Mouse (Mus musculus) embryonic fibroblast, embryonic 13.5 days (primary cell): ENCODE data around the gene Cdc14b. TPM values are rescaled to one million over a fixed set of nuclear protein-coding genes. Genes with fewer than 3 reads are reported as not detected.

Source experiments
- H3K27ac ChIP-seq: 2 replicates; pipeline ENCODE4 v1.5.1; 2012; ENCODE audit warnings: low read length, control low read depth, inconsistent platforms; ENCODE audit not compliant: insufficient read depth
- H3K4me1 ChIP-seq: 2 replicates; pipeline ENCODE4 v1.6.1; 2011; ENCODE audit warnings: low read length; ENCODE audit not compliant: control insufficient read depth, insufficient read depth
- H3K4me3 ChIP-seq: 2 replicates; pipeline ENCODE4 v1.5.1; 2011; ENCODE audit warnings: mild to moderate bottlenecking, control low read depth, low read length; ENCODE audit not compliant: insufficient read depth
- CTCF ChIP-seq: IDR thresholded peaks from 2 replicates; pipeline ENCODE4 v1.5.1; 2011; ENCODE audit warnings: mild to moderate bottlenecking, control low read depth, low read length, moderate library complexity, borderline replicate concordance; ENCODE audit not compliant: insufficient read depth
- POLR2A ChIP-seq: IDR thresholded peaks from 2 replicates; pipeline ENCODE4 v1.6.1; 2011; ENCODE audit warnings: low read depth, mild to moderate bottlenecking, control low read depth, low read length, moderate library complexity
- polyA plus RNA-seq: library from polyadenylated mRNA; stranded (reverse); fragments of >200 nt; gene quantifications from 2 replicates; pipeline ENCODE4 v1.2.4, GENCODE M21; 2011; ENCODE audit warnings: low read depth; ENCODE audit not compliant: missing spikeins, insufficient read length

The Cdc14b gene
- polyA plus RNA-seq, 1 experiment, result 18.5 TPM

DNA sequence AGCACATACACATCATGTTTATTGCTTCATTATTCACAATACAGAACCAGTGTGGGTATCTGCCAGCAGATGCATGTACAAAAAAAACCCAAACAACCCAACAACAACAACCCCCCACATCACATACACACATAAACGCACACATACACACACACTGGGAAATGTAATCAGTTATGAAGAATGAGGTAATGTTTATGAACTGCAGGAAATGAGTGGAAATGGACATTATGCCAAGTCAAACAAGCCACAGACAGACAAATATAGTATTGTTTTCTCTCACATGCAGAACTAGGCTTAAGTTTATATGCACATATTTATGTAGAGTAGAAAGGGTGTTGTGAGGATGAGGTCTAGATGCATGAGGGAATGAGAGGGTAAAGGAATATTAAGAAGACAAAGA lies 36.2 kb upstream of the Cdc14b start:
- Histone ChIP-seq H3K4me3 (peak overlapping the region; percentile 25; the same call in 1 of the 2 replicates), H3K4me1 (0 out of 2 replicates have a peak, but pooled peaks cover 8% of the 10 kb centered on the region), H3K27ac (no peak overlapping the region)
- TF ChIP-seq CTCF (no peak), POLR2A (no peak)

DNA sequence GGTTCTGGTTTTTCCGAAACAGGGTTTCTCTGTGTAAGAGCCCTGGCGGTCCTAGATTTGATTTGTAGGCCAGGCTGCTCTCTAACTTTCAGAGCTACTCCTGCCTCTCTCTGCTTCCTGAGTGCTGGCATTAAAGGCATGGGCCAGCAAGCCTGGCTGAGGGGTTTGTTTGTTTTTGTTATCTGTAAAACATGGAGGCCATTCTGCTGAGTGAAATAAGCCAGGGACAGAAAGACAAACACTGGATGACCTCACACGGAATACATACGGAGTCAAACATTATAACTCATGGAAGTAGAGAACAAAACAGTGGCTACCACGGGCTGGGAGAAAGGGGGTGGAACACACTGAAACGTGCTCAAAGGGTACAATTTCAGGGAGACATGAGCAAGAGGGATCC lies 35.5 kb upstream of the Cdc14b start:
- Histone ChIP-seq H3K27ac (no peak overlapping the region), H3K4me1 (peaks cover 10% of the 10 kb centered on the region; the same call in 1 of the 2 replicates), H3K4me3 (no peak overlapping the region)
- TF ChIP-seq POLR2A (no peak), CTCF (no peak)

DNA sequence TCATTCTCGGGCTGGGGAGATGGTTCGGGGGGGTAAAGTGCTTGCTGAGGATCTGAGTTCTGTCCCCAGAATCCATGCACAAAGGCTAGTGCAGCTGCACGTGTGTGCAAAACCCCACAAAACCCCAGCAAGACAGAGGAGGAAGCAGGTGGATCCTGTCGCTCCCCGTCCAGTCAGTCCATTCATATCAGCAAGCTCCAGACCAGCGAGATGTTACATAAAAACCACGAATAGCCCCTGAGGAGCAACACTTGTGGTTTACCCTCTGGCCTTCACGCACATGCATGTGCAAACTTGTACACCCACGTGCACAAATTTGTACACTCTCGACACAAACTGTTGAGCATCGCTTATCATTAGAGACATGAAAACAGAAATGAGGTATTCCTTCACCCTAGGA lies 34.8 kb upstream of the Cdc14b start:
- TF ChIP-seq POLR2A, result no peak
- no peak for TF ChIP-seq CTCF
- H3K4me3 ChIP-seq, result no peak overlapping the region
- H3K27ac ChIP-seq, result no peak overlapping the region
- H3K4me1 ChIP-seq, result peaks cover 10% of the 10 kb centered on the region; the same call in 1 of the 2 replicates

DNA sequence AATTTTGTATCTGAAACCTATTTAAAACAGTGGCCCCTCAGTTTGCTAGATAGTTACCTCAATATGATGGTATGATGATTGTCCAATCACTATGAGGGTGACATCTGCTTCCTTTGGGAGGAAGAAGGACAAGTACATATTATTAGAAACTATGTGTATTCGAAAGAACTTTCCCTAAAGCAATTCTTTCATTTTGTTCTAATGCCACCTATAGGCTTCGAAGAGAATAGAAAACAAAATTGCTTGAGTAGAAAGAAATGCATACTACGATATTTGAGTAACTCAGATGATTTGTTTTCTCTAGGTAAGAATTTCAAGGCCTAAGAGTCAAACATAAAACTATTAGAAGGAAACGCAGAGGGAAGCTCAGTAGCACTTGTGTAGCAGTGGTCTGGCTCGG lies 33.9 kb upstream of the Cdc14b start:
- H3K27ac ChIP-seq, result no peak overlapping the region
- H3K4me3 ChIP-seq, result no peak overlapping the region
- no peak for TF ChIP-seq CTCF
- no peak for TF ChIP-seq POLR2A
- H3K4me1 ChIP-seq, result peaks cover 10% of the 10 kb centered on the region; the same call in 1 of the 2 replicates

DNA sequence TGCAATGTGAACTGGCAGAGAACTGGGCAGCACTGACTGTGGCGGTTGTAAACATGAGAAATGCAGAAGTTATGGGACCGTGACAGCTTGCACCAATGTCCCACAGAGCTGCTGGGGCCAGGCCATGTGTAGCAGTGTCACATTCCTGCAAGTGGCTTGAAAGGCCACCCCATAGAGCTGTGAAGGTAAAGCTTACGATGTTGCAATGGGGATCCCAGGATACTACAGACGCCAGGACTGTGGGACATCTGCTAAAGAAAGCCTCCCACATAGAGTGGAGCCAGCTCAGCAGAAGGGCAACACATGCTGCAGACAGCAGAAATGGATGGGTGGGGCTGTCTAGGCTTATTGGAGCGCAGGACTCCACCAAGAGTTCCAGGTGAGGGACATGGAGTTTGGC lies 32.4 kb upstream of the Cdc14b start:
- Histone ChIP-seq H3K4me1 (peaks cover 10% of the 10 kb centered on the region; the same call in 1 of the 2 replicates), H3K27ac (no peak overlapping the region), H3K4me3 (no peak overlapping the region)
- no peak for TF ChIP-seq CTCF
- no peak for TF ChIP-seq POLR2A

DNA sequence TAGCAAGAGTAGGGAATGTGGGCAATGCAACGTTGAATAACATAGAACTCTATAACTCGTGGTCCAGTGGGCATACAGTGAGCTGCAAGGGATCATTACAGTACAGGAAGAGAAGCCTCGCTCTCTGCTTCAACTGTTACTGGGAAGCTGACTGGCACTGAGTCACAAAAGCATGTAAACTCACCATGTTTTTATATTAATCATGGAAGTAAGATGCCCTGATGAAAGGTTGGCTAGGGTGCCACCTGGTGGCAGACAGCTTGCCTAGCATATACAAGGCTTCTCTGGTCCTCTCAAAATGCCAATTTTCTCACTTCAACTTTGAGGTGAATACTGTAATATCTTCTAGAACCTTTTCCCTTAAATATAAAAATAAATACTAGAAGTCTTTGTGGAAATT lies 31.0 kb upstream of the Cdc14b start:
- no peak overlapping the region for H3K4me3 ChIP-seq
- no peak for TF ChIP-seq POLR2A
- TF ChIP-seq CTCF, result peak; percentile 74; the same call in 1 of the 2 replicates
- peaks cover 8% of the 10 kb centered on the region; the same call in 1 of the 2 replicates for H3K4me1 ChIP-seq
- no peak overlapping the region for H3K27ac ChIP-seq

DNA sequence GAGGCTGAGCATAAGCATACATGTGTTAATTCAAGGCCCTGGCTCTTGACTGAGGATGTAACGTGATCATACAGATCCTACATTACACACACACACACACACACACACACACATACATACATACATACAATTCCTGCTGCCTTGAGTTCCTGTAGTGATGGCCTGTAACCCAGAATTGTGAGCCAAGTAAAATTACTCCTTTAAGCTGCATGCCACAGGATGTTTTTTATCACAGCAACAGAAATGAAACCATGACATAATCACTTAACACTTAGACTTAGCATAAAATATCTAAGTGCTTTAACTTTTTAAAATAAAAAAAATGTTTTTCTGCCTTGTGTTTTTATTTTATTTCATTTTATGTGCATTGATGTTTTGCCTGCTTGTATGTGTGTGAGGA lies 24.0 kb upstream of the Cdc14b start:
- Histone ChIP-seq H3K4me3 (no peak overlapping the region), H3K4me1 (no peaks in the 10 kb centered on the region), H3K27ac (no peak overlapping the region)
- no peak for TF ChIP-seq POLR2A
- TF ChIP-seq CTCF, result no peak

DNA sequence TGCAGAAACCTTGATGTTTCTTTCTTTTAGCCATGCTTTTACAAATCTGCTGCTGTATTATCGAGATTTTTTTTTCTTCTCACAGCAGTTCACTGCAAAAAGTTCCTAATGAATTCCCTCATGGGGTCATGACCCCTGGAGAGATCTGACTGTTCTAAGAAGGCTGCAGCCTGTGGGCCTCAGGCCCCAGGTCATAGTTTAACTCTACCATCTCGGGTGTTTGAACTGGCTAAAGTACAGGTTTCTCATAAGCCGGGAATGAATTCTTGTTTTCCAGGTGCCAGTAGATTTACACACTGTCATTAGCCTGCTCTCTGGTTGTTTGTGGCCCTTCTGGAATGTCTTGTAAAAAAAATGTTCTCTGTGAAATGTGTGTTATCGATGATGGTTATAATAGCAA lies 11.7 kb upstream of the Cdc14b start:
- H3K27ac ChIP-seq, result no peak overlapping the region
- H3K4me3 ChIP-seq, result no peak overlapping the region
- no peaks in the 10 kb centered on the region; the same call in 1 of the 2 replicates for H3K4me1 ChIP-seq
- no peak for TF ChIP-seq CTCF
- TF ChIP-seq POLR2A, result no peak

DNA sequence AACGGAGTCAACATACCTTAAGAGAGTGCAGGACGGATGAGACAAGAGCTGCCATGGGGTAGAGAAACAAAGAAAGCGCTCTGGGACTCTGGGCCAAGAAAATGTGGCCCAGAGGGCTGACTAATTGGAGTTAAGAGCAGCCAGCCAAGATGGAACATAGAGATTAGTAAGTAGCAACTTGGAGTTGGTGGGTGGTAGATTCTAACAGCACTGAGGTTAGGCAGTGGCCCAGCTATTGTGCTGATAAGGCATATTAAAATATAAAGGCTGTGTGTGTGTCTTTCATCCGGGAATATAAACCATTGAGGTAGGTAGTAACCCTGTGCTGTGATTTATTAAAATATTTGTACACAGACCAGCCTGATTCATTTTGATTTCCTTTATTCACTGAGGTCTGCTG lies 11.2 kb upstream of the Cdc14b start:
- H3K4me3 ChIP-seq, result no peak overlapping the region
- no peak overlapping the region for H3K27ac ChIP-seq
- TF ChIP-seq POLR2A, result no peak
- no peaks in the 10 kb centered on the region; the same call in 1 of the 2 replicates for H3K4me1 ChIP-seq

DNA sequence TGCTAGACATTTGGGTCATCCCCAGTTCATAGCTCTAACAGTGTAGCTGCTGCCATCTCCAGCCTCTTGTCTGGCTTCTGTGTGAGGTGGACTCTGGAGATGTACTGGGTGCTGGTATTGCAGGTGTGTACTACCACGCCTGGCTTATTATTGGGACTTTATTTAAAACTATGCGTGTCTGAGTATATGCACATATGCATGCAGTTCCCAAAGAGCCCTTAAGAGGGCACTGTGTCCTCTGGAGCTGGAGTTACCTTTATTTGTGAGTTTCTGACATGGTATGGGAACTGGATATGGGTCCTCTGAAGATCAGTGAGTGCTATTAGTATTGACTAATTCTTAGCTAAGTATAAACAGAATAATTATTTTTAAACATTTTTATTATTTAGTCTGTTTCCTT lies 9.6 kb upstream of the Cdc14b start:
- H3K27ac ChIP-seq, result no peak overlapping the region
- no peaks in the 10 kb centered on the region; the same call in 1 of the 2 replicates for H3K4me1 ChIP-seq
- no peak overlapping the region for H3K4me3 ChIP-seq
- TF ChIP-seq POLR2A (no peak), CTCF (no peak)

DNA sequence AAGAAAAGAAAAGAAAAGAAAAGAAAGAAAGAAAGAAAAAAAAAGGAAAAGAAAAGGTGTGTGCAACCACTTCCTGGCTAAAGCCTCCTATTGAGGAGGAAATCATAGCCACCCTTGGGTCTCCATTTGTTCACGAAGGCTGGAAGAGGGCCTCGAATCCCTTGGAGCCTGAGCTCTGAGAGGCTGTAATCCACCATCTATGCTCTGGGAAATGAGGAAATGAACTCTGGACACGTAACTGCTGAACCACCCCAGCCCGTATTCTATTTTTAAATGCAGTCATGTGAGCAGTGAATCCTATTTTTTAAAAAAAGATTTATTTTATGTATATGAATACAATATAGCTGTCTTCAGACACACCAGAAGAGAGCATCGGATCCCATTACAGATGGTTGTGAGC lies 5.8 kb upstream of the Cdc14b start:
- no peak for TF ChIP-seq CTCF
- TF ChIP-seq POLR2A, result no peak
- Histone ChIP-seq H3K4me3 (no peak overlapping the region), H3K27ac (no peak overlapping the region), H3K4me1 (no peaks in the 10 kb centered on the region)
